Mouse (Mus musculus) kidney, embryonic 15.5 days (tissue): ENCODE measurements at regions not wholly inside any gene's neighbourhood (a gene's known extent, or its start where the extent isn't known, plus 50 kb on each side); places are given as distances from the start of the nearest gene placed in this dataset.

ENCODE experiments used
- ATAC-seq: fragments of 200-750 bp; cut with Nextera tagmentation; replicated peaks from 2 replicates; pipeline ENCODE4 v1.8.0; 2017; ENCODE audit warnings: moderate TSS enrichment; ENCODE audit not compliant: low FRiP score
- H3K27ac ChIP-seq: fragments of 300-500 bp; sonication (generic); 2 replicates; pipeline ENCODE4 v1.5.1; 2015; ENCODE audit warnings: mild to moderate bottlenecking, inconsistent platforms
- H3K27me3 ChIP-seq: fragments of 300-500 bp; sonication (generic); 2 replicates; pipeline ENCODE4 v1.6.1; 2015; ENCODE audit warnings: inconsistent platforms
- H3K36me3 ChIP-seq: fragments of 300-500 bp; sonication (generic); 2 replicates; pipeline ENCODE4 v1.6.1; 2015; ENCODE audit warnings: inconsistent platforms
- H3K4me1 ChIP-seq: fragments of 300-500 bp; sonication (generic); 2 replicates; pipeline ENCODE4 v1.6.1; 2015; ENCODE audit warnings: inconsistent platforms
- H3K4me2 ChIP-seq: fragments of 300-500 bp; sonication (generic); 2 replicates; pipeline ENCODE4 v1.6.1; 2015; ENCODE audit warnings: moderate library complexity, mild to moderate bottlenecking, inconsistent platforms
- H3K4me3 ChIP-seq: fragments of 300-500 bp; sonication (generic); replicated peaks from 2 replicates; pipeline ENCODE4 v1.5.1; 2015; ENCODE audit warnings: mild to moderate bottlenecking, inconsistent platforms
- H3K9ac ChIP-seq: fragments of 300-500 bp; sonication (generic); 2 replicates; pipeline ENCODE4 v1.6.1; 2015; ENCODE audit warnings: mild to moderate bottlenecking, inconsistent platforms
- H3K9me3 ChIP-seq: fragments of 300-500 bp; sonication (generic); replicated peaks from 2 replicates; pipeline ENCODE4 v1.6.1; 2016; ENCODE audit warnings: inconsistent platforms
- WGBS: fragments of 180-500 bp; shearing (Covaris S2); methylation state at CpG from one replicate; pipeline ENCODE4 v1.1.7; 2015; ENCODE audit warnings: mixed read lengths; 5-methylcytosine and 5-hydroxymethylcytosine counted together

DNA sequence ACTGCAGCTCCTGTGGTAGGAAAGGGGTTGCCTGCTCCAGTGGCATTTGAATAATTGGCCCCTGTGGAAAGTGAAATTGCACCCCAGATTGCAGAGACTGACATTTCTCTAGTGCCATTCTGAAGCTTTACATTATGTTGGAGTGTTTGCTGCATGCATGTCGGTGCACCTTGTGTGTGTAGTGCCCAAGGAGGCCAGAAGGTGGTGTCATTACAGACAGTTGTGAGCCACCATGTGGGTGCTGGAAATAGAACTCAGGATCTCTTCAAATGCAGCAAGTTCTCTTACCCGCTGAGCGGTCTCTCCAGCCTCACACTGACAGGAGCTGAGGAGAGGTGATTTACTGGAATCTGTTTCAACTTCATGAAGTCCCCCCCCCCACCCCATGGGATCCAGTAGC, 60.3 kb upstream of the Cdh4 start:
- Histone ChIP-seq H3K27ac (peak overlapping the region; percentile 16; the same call in 1 of the 2 replicates), H3K9ac (no peak overlapping the region), H3K4me3 (no peak overlapping the region), H3K4me1 (no peaks in the 10 kb centered on the region), H3K36me3 (no peaks in the 10 kb centered on the region), H3K27me3 (no peaks in the 10 kb centered on the region), H3K9me3 (no peaks in the 10 kb centered on the region), H3K4me2 (no peak overlapping the region)
- no peak for ATAC-seq
- WGBS: 88% methylated on average over 3 of the region's 3 CpGs

- H3K27ac ChIP-seq: peak overlapping the region; percentile 16; the same call in 1 of the 2 replicates
- H3K4me2 ChIP-seq: no peak overlapping the region
- no peaks in the 10 kb centered on the region for H3K9me3 ChIP-seq
- no peak for ATAC-seq
- no peak overlapping the region for H3K9ac ChIP-seq
- H3K4me3 ChIP-seq: no peak overlapping the region
- H3K27me3 ChIP-seq: no peaks in the 10 kb centered on the region
- no peaks in the 10 kb centered on the region for H3K36me3 ChIP-seq
- 82% methylated on average over 9 of the region's 9 CpGs for WGBS
- no peaks in the 10 kb centered on the region for H3K4me1 ChIP-seq
Observed at GRCm38 (mm10) chr2:179382594-179382993, 59.6 kb upstream of the Cdh4 start.

DNA sequence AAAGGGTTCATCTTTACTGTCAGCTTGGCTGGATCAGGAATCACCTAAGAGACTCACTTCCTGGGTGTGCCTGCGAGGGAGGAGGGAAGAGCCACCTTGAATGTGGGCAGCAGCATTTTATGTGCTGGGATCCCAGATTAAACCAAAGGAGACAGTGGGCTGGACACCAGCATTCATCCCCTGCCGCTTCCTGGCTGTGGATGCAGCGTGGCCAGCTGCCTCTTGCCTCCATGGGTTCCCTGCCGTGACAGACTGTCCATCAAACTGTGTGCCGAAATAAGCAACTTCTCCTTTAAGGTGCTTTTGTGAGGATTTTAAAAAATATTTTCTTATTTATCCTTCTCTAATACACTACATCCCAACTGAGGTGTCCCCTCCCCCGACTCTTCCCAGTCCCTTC, 55.4 kb upstream of the Cdh4 start:
- no peak overlapping the region for H3K27ac ChIP-seq
- no peaks in the 10 kb centered on the region for H3K4me1 ChIP-seq
- WGBS: 77% methylated on average over 6 of the region's 6 CpGs
- H3K36me3 ChIP-seq: no peaks in the 10 kb centered on the region
- ATAC-seq: no peak
- H3K9ac ChIP-seq: no peak overlapping the region
- H3K4me2 ChIP-seq: no peak overlapping the region
- H3K4me3 ChIP-seq: no peak overlapping the region
- H3K9me3 ChIP-seq: no peaks in the 10 kb centered on the region
- no peaks in the 10 kb centered on the region for H3K27me3 ChIP-seq

GRCm38 (mm10) chr2:179390486-179390885, 51.7 kb upstream of the Cdh4 start:
- H3K36me3 ChIP-seq: no peaks in the 10 kb centered on the region
- no peaks in the 10 kb centered on the region for H3K9me3 ChIP-seq
- ATAC-seq: no peak
- no peaks in the 10 kb centered on the region for H3K27me3 ChIP-seq
- H3K4me1 ChIP-seq: no peaks in the 10 kb centered on the region
- no peak overlapping the region for H3K4me3 ChIP-seq
- H3K4me2 ChIP-seq: no peak overlapping the region
- H3K9ac ChIP-seq: no peak overlapping the region
- 71% methylated on average over 4 of the region's 4 CpGs for WGBS
- H3K27ac ChIP-seq: no peak overlapping the region

- no peaks in the 10 kb centered on the region for H3K9me3 ChIP-seq
- no peaks in the 10 kb centered on the region for H3K27me3 ChIP-seq
- no peaks in the 10 kb centered on the region for H3K36me3 ChIP-seq
- ATAC-seq: no peak
- 64% methylated on average over 11 of the region's 11 CpGs for WGBS
- H3K27ac ChIP-seq: no peak overlapping the region
- no peak overlapping the region for H3K9ac ChIP-seq
- no peaks in the 10 kb centered on the region for H3K4me1 ChIP-seq
- no peak overlapping the region for H3K4me2 ChIP-seq
- H3K4me3 ChIP-seq: no peak overlapping the region
Observed at GRCm38 (mm10) chr2:179390924-179391461, 51.2 kb upstream of the Cdh4 start.
